Mouse (Mus musculus) limb, embryonic 11.5 days (tissue): ENCODE results near the gene Polr3b. TPM values are rescaled to one million over a fixed set of nuclear protein-coding genes. Genes with fewer than 3 reads are reported as not detected.

Source experiments
- ATAC-seq: fragments of 200-750 bp; cut with Nextera tagmentation; 2 replicates; pipeline ENCODE4 v1.8.0; 2017; ENCODE audit warnings: low read depth; ENCODE audit not compliant: insufficient number of reproducible peaks, low FRiP score, low TSS enrichment
- DNase-seq: peaks from one replicate; pipeline ENCODE4 v3.0.0-alpha.2; 2015; ENCODE audit warnings: low spot score
- H3K27ac ChIP-seq: fragments of 300-500 bp; sonication (generic); replicated peaks from 2 replicates; pipeline ENCODE4 v1.5.1; 2014; ENCODE audit warnings: low read depth, mild to moderate bottlenecking, low read length
- H3K27me3 ChIP-seq: fragments of 300-500 bp; sonication (generic); 2 replicates; pipeline ENCODE4 v1.6.1; 2014; ENCODE audit warnings: mild to moderate bottlenecking, low read length, mixed read lengths; ENCODE audit not compliant: control insufficient read depth, insufficient read depth
- H3K36me3 ChIP-seq: fragments of 300-500 bp; sonication (generic); 2 replicates; pipeline ENCODE4 v1.6.1; 2014; ENCODE audit warnings: mild to moderate bottlenecking, low read length, moderate library complexity, mixed read lengths; ENCODE audit not compliant: control insufficient read depth, insufficient read depth
- H3K4me1 ChIP-seq: fragments of 300-500 bp; sonication (generic); 2 replicates; pipeline ENCODE4 v1.6.1; 2014; ENCODE audit warnings: low read length, mixed read lengths; ENCODE audit not compliant: control insufficient read depth, insufficient read depth
- H3K4me2 ChIP-seq: fragments of 300-500 bp; sonication (generic); 2 replicates; pipeline ENCODE4 v1.6.1; 2014; ENCODE audit warnings: low read depth, mild to moderate bottlenecking, moderate library complexity; ENCODE audit not compliant: severe bottlenecking
- H3K4me3 ChIP-seq: fragments of 300-500 bp; sonication (generic); 2 replicates; pipeline ENCODE4 v1.5.1; 2014; ENCODE audit warnings: low read depth, low read length
- H3K9ac ChIP-seq: fragments of 300-500 bp; sonication (generic); 2 replicates; pipeline ENCODE4 v1.6.1; 2014; ENCODE audit warnings: mild to moderate bottlenecking, low read length
- H3K9me3 ChIP-seq: fragments of 300-500 bp; sonication (generic); 2 replicates; pipeline ENCODE4 v1.6.1; 2016; ENCODE audit warnings: low read length; ENCODE audit not compliant: control insufficient read depth
- WGBS: fragments of 180-500 bp; shearing (Covaris S2); extraction: QIAGEN DNeasy Blood & Tissue Kit; methylation state at CpG from one replicate; pipeline ENCODE4 v1.1.7; 2014; 5-methylcytosine and 5-hydroxymethylcytosine counted together
- polyA plus RNA-seq: library from polyadenylated mRNA; unstranded; fragments of >200 nt; fragmentation: Nextera tagmentation; extraction: Ambion mirVana; gene quantifications from 2 replicates; pipeline ENCODE4 v1.2.1, GENCODE M21; 2014

Gene Polr3b
- polyA plus RNA-seq: 19.8 TPM in 2 replicates

DNA sequence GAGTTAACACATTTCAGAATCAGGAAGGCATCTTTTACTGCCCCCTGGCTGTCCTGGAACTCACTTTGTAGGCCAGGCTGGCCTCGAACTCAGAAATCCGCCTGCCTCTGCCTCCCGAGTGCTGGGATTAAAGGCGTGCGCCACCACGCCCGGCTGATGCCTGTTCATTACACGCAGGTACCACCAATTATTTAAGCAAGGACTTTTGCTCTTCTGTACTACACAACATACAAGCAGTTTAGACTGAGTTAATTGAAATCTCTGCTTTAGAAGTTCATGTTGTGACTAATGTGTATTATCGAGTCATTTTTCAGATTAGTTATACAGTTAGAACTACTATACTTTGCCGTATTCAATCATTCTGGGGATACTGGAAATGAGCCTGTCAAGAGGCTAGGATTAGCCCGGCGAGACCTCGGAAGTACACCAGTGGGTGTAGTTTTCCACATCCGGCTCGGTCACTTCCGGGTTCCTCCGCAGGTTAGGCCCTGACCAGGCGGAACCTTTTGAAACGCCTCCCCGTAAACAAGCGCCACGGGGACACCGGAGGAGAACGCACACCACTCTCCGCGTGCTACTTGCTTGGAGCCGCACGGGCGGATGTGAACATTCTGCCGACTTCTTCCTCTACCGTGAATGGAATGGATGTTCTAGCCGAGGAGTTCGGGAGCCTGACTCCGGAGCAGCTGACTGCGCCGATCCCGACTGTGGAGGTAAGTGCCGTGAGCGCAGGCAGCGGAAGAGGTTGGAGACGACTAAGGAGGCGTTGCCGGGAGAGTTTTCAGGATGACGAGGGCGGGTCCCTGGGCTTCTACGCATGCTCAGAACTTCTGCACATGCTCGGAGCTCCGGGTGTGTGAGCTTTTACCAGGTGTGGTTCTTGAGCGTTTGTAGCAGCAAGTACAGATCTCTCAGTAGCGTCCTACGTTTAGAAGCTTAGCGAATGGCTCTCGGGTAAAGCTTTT is at the start of gene Polr3b:
TSS of gene Polr3b (plus strand) at position 467 of the 965 bp plus-strand sequence.
- 8% methylated on average over 53 of the region's 53 CpGs for WGBS
- Histone ChIP-seq H3K27ac (peak within 1 kb of the TSS; percentile 54), H3K4me3 (peak within 1 kb of the TSS; percentile 38), H3K4me2 (peak within 1 kb of the TSS; percentile 65), H3K9ac (peak within 1 kb of the TSS; percentile 28; the same call in 1 of the 2 replicates), H3K36me3 (no peaks in the 10 kb centered on the region), H3K4me1 (no peaks in the 10 kb centered on the region), H3K27me3 (no peaks in the 10 kb centered on the region), H3K9me3 (no peaks in the 10 kb centered on the region)
- peak; percentile 89 for ATAC-seq
- peak; percentile 93 for DNase-seq

DNA sequence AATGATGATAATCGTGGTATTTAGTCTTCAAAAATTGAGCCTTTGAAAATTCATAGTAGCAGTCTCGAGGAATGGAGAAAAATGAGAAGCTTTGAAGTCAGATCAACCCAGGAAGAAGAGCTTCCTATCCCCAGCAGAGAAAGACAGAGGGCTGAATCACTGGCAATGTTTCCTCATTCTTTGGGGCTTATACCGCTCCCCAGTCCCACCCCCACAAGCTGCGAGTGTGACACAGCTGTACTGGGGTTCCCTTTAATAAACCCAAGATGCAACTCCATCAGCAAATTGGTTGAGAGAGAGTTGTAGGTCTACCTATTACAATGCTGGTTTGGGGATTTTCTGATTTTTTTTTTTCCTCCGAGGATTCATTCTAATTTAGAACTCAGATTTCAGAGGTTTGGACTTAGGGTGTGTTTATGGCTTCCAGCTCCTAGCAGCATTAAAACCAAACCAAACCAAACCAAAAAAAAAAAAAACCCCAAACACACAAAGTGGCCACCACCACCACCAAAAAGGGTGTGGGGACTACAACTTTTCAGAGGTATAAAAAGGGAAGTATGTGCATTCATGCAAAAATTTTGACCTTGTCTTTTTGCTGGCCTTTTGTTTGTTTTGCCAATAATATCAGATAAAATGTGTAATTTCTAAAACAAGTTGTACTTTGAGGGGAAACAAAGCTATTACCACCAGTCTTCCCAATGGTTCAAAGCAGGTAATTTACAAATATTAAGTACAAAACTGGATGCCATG is 48.2 kb upstream of the Polr3b start:
- Histone ChIP-seq H3K27me3 (no peaks in the 10 kb centered on the region), H3K4me3 (no peak overlapping the region), H3K27ac (no peak overlapping the region), H3K9me3 (no peaks in the 10 kb centered on the region), H3K4me1 (0 out of 2 replicates have a peak, but pooled peaks cover 3% of the 10 kb centered on the region), H3K36me3 (no peaks in the 10 kb centered on the region), H3K9ac (no peak overlapping the region), H3K4me2 (no peak overlapping the region)
- no peak for ATAC-seq
- no peak for DNase-seq
- WGBS: 69% methylated on average over 5 of the region's 5 CpGs

DNA sequence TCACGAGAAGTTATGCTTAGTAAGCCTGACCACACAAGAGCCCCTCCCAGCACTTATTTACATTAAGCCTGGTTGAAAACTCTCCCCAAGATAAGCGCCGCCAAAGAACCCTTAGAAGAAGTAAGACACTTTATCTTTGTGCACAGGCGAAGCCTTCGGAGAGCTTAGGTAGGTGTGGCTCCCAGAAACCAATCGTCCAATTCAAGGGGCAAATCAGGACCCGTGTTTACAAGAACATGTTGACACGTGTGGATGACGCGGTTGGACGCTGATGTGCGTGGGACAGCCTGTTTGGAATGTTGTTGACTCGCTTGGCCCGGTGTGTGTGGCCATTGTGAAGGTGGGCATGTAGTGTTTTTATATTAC is 46.1 kb upstream of the Polr3b start:
- no peak for DNase-seq

DNA sequence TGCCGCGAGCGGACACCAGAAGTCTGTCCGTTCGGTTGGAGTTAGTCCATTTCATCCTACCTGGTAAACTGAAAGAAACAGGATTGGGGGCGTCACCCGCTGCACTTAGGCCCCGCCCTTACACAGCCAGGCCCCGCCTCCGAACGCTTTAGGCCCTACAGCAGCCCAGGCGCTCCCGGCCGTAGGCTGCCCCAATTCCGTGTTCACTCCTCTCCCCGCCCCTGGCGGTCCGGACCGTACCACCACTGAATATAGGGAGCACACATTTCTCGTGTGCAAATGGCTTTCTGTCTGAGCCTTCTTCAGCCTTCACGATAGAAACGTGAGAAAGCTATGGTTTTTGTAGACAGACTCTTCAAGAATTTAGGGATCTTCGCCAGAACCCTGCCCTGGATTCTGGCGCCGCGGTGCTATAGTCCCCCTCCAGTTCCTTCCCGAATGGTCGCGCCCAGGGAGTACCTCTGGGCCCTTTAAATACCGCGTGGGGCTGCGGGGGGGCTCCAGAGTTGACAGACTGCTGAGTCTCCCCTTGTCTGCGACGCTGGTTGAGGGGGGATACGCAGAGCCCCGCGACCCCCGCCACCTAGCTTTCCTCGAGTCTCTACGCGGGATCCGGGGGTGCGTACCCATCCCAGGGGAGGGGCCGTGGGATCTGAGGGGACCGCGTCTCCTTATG is 45.6 kb upstream of the Polr3b start, which contains the start of gene Tcp11l2:
TSS of gene Tcp11l2 (plus strand) at position 232 of the 676 bp plus-strand sequence.
- 0 out of 2 replicates have a peak, but pooled peaks cover 3% of the 10 kb centered on the region for H3K4me1 ChIP-seq
- no peak within 1 kb of the TSS for H3K27ac ChIP-seq
- peak; percentile 99 for ATAC-seq
- no peaks in the 10 kb centered on the region for H3K9me3 ChIP-seq
- peak within 1 kb of the TSS; percentile 94 for H3K4me2 ChIP-seq
- H3K9ac ChIP-seq: peak within 1 kb of the TSS; percentile 73
- no peaks in the 10 kb centered on the region for H3K36me3 ChIP-seq
- under 1% methylated on average over 46 of the region's 46 CpGs for WGBS
- peak; percentile 93 for DNase-seq
- H3K27me3 ChIP-seq: no peaks in the 10 kb centered on the region
- H3K4me3 ChIP-seq: peak within 1 kb of the TSS; percentile 83

More for the DNA sequence above, 46.1 kb upstream of the Polr3b start:
- Histone ChIP-seq H3K36me3 (no peaks in the 10 kb centered on the region), H3K9me3 (no peaks in the 10 kb centered on the region), H3K4me2 (peak overlapping the region; percentile 94), H3K27ac (no peak overlapping the region), H3K4me3 (peak overlapping the region; percentile 83), H3K27me3 (no peaks in the 10 kb centered on the region), H3K9ac (0 out of 2 replicates have a peak overlapping the region, but pooled peaks have one; percentile 0), H3K4me1 (0 out of 2 replicates have a peak, but pooled peaks cover 3% of the 10 kb centered on the region)
- ATAC-seq: peak; percentile 76
- under 1% methylated on average over 14 of the region's 14 CpGs for WGBS

DNA sequence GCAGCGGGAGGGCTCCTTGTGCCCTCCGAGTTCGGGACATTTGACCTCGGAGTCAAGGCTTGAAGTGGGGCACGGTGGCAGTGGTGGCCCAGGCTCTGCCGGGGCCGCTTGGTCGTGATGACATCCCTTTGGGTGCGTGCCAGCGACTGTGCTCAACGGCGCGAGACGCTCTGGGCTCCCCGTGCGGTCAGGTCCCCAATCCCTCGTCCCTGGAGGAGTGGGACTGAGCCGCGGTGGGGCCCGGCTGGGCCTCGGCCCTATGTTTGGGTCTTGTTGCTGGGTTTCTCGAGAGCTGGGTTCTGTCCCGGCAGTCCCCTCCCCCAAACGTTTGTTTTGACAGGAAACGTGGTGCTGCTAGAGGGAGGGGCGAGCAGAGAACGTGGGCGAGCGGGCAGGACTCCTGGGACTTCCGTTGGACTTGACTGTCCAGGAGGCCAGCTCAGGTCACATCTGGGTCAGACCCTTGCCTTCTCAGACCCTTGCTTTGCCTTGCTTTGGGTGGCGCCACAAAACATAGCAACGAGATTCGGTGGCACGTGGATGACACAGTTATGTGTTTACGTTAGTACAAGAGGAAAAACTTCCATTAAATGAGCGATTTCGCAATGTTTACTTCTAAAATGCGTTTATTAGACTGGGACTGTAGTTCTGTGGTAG is 44.9 kb upstream of the Polr3b start:
- no peak overlapping the region for H3K27ac ChIP-seq
- H3K4me2 ChIP-seq: peak overlapping the region; percentile 94
- peak overlapping the region; percentile 73 for H3K9ac ChIP-seq
- peak; percentile 69 for DNase-seq
- 4% methylated on average over 38 of the region's 38 CpGs for WGBS
- H3K4me1 ChIP-seq: 0 out of 2 replicates have a peak, but pooled peaks cover 3% of the 10 kb centered on the region
- no peaks in the 10 kb centered on the region for H3K36me3 ChIP-seq
- ATAC-seq: 0 out of 2 replicates have a peak, but pooled peaks have one; percentile 20
- no peaks in the 10 kb centered on the region for H3K27me3 ChIP-seq
- H3K9me3 ChIP-seq: no peaks in the 10 kb centered on the region
- H3K4me3 ChIP-seq: peak overlapping the region; percentile 83

DNA sequence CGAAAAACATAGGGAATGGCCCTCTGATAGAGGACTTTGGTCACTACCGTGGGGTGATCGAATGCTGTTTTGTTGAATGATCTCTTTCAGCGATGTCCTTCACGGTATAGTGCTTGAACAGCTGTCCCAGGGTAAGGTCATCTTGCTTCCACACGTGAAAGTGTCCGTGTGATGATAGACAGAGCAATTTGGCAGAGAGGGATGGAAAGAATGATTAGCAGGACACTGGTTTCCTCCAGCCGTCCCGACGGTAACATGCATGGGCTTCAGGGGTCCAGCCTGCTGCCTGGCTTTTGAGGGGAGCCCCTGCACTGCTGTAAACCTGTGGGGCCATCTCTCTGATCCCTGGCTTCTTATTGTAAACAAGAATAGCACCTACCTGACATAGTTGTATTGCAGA is 43.4 kb upstream of the Polr3b start:
- H3K9ac ChIP-seq: no peak overlapping the region
- 79% methylated on average over 10 of the region's 10 CpGs for WGBS
- H3K4me1 ChIP-seq: 0 out of 2 replicates have a peak, but pooled peaks cover 3% of the 10 kb centered on the region
- no peak overlapping the region for H3K4me3 ChIP-seq
- no peaks in the 10 kb centered on the region for H3K9me3 ChIP-seq
- no peak overlapping the region for H3K4me2 ChIP-seq
- DNase-seq (no peak), ATAC-seq (no peak)
- no peaks in the 10 kb centered on the region for H3K36me3 ChIP-seq
- no peaks in the 10 kb centered on the region for H3K27me3 ChIP-seq
- H3K27ac ChIP-seq: no peak overlapping the region

DNA sequence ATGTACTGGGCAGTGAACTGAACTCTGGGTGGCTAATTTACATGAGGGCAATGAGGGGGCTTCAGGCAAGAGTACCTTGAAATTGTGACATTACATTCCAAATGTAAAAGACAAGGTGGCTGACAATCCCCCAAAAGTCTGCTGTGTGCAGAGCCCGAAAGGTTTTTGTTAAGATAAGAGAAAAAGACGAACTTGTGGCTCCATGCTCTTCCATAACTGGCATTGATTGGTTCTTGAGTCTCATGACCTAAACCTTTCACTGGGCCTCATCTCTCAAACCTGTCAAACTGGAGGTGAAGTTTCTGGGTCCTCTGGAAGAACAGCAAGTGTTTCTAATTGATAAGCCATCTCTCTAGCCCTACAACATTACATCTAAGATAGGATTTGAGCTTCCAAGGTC is 42.6 kb upstream of the Polr3b start:
- Histone ChIP-seq H3K9ac (no peak overlapping the region), H3K4me2 (no peak overlapping the region), H3K27ac (no peak overlapping the region), H3K27me3 (no peaks in the 10 kb centered on the region), H3K4me1 (0 out of 2 replicates have a peak, but pooled peaks cover 3% of the 10 kb centered on the region), H3K9me3 (no peaks in the 10 kb centered on the region), H3K36me3 (no peaks in the 10 kb centered on the region), H3K4me3 (no peak overlapping the region)
- WGBS: 64% methylated on average over 2 of the region's 2 CpGs
- DNase-seq: no peak
- no peak for ATAC-seq
